Mouse (Mus musculus) testis, adult 2 months (tissue): ENCODE results near the gene Matn4.

ENCODE experiments used
- CTCF ChIP-seq: fragments of 200-500 bp; IDR thresholded peaks from 2 replicates; pipeline ENCODE4 v1.5.1; 2012; ENCODE audit warnings: low read depth, mild to moderate bottlenecking, inconsistent platforms, low read length, moderate library complexity; ENCODE audit not compliant: control insufficient read depth, insufficient read depth, insufficient replicate concordance
- POLR2A ChIP-seq: fragments of 200-500 bp; IDR thresholded peaks from 2 replicates; pipeline ENCODE4 v1.6.1; 2012; ENCODE audit warnings: low read depth, mild to moderate bottlenecking, inconsistent platforms, low read length, moderate library complexity; ENCODE audit not compliant: control insufficient read depth

DNA sequence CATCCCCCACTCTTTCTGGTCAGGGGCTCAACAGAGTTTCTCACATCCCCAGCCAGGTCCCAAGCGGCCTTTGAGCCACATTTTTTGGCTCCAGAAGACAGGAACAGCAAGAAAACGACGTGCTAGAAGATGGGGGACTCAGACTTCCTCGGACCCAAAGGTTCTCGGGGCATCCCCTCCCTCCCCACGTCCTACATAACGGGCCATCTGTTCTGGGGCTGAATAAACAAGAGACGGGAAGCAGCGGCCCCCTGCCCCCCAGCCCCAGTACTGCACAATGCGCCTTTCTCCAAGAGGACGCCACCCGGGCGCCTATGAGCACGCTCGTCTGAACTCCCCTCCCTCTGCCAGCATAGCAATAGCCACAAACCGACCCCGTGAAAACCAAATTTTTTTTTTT lies 15.9 kb downstream of the Matn4 start, which contains the start of gene Slpi:
- TF ChIP-seq POLR2A = no peak
- no peak for TF ChIP-seq CTCF
